Mouse (Mus musculus) heart, postnatal 36 days (tissue): ENCODE results near the gene Relt. TPM values are rescaled to one million over a fixed set of nuclear protein-coding genes. Genes with fewer than 3 reads are reported as not detected.
A peak's percentile ranks its signal among the peaks of the same experiment; 100 is the strongest.
"Not testable (repeated sequence)": the region's sequence is repeated elsewhere in the genome, so short reads cannot be mapped to it uniquely, and the experiment has no call there.

Source experiments
- DNase-seq, 2 experiments: peaks; one replicate each; pipeline ENCODE4 v3.0.0; 2021 to 2022
- intact Hi-C: fragments of 180-260 bp; cut with DNase I; formaldehyde crosslinking; loops from one replicate; pipeline ENCODE4 v1.15.1; 2025
- total RNA-seq, 2 experiments: library from RNA; stranded (reverse); gene quantifications; 2 replicates each; pipeline ENCODE4 v1.2.3; 2021

The Relt gene
- total RNA-seq, 2 experiments from 2014 or later: 2.1 to 3.1 TPM

DNA sequence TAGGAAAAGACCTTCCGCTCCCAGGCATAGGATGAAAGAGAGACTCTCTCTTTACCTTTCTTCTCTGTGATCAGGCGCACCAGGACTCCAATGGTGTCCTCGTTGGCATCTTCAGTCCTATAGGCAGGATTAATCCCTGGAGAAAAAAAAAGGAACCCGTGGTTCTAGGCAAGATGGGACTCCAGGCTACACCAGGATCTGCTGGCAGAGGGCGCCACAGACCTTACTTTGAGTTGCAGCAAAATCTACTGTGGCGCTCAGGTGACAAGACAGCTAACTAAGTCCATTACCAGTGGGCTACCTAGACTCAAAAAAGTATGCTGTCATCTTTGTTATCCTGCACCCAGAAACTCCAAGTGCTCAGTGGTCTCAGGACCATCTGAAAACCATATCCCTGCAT lies 14.5 kb downstream of the Relt start:
- peak; percentile 79 to 83 for DNase-seq
- intact Hi-C loops: loop anchor here (1.0 kb wide), 2 partner anchors 18 to 38 kb away; no protein-coding TSS in a partner anchor

DNA sequence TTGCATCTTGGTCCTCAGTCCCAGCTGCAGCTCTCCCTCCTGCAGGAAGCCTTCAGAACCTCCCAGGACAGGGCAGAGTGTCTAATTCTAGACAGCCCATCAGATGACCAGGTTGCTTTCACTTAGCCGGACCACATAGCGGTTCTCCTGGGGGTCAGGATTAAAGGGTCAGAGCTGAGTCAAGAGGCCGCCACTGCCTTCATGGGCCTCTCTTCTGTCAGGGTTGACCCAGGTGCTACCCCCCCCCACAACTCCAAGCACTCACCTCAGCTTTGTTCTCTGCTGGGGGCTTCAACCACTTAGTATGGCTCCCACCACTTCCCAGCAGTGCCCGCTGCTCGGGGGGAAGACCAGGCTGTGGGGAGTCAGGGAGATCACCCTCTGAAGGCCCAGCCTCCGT lies 16.1 kb downstream of the Relt start:
- intact Hi-C loops: no loop called here
- no peak for DNase-seq

DNA sequence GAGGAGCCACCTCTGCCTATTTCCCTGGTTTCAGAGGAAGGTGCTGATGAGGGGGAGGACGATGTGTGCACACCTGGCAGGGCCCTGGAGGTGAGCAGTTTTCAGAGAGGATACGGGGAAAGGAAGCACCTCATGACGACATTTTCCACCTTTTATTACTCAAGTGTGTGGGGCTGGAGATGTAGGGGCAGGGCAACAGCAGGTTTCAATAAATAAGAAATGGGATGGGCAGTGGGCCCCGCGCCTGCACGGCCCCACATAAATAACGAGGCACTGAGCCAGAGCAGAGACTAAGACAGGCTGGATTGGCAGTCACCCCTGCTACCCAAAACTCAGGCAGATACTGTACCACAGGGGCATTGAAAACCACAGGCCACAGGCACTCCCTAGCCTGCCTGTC lies 17.2 kb downstream of the Relt start:
- not testable (repeated sequence) for DNase-seq

DNA sequence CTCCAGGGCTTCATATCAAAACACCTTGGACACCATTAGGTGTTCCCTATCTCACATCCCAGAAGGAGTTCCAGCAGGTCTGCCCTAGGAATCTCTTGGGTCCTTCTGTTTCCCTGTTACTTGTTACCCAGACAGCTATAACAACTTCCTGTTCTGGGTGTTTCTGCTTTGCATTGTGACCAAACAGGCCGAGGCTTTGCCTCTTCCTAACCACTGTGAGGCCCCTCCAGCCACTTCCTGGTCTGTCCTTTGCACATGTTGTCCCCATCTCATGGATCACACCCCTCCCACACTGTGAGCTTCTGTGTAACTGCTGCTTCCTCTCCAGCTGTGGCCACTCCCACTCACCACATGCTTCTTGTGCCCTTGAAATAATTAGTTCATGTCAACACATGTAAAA lies 17.8 kb downstream of the Relt start:
- intact Hi-C loops: no loop called here
- peak; percentile 47 to 56 for DNase-seq

More for the DNA sequence above, 17.2 kb downstream of the Relt start:
- intact Hi-C loops: not testable (repeated sequence)

DNA sequence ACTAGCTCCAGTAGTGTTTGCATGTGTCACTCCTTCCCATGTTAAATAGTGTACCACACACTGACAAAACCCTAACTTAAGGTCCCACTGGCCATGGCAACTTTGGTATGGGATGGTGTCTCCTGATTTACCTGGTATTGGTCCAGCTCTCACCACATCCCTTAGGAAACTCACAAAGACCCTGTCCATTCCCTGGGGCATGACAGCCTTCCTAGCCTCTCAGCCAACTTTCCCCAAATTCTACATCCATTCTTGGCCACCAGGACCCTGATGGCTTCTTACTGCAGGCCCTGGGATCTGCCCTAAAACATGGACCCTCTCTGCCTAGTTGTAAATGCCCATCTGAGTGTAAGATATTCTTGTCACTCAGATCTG lies 18.2 kb downstream of the Relt start:
- DNase-seq: no peak
- intact Hi-C loops: no loop called here

DNA sequence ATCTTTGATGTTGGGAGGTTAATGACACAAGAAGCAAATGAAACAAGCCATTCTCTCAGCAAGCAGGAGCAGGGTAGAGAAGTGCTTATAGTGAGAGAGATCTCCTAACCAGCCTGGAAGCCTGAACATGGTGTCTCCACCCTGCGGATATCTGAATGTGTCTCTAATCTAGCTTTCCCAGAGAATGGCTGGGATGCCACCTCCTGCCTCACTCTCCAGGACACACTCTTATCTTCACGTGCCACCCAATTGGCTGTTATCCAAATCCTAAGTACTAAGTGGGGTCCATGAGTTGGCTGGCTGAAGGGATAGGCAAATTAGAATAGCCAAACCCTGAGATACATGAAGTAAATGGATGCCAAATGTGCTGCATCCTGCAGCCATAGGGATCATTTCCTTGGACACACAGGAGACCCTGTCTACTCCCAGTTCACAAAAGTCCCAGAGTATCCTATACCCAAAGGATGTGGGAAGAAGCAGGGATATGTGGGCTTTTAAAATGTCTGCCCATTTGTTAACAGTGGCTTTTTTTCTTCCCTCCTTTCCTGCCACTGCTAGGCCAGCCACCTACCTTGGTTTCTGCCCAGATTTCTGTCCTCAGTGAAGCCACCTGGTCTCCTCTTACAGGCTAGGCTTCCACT lies 18.7 kb downstream of the Relt start:
- DNase-seq: no peak
- intact Hi-C loops: no loop called here

DNA sequence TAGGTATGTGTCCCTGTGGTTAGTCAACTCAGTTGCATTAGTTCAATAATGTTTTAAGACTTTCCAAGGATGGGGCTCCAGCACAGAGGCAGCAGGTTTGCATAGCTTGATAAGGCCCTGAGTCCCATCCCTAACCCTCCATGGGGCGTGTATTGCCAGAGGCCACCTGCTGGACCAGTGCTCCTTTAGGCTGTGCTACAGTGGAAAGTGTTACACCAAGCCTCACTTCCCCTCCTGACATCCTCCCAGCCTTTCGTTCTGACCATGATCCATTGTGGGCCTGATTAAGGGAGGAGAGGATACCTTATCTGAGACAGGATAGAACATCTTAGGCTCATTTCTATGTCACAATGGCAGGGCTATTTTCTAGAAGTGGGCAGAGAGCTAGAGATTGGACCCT lies 19.4 kb downstream of the Relt start:
- DNase-seq: no peak
- intact Hi-C loops: no loop called here

DNA sequence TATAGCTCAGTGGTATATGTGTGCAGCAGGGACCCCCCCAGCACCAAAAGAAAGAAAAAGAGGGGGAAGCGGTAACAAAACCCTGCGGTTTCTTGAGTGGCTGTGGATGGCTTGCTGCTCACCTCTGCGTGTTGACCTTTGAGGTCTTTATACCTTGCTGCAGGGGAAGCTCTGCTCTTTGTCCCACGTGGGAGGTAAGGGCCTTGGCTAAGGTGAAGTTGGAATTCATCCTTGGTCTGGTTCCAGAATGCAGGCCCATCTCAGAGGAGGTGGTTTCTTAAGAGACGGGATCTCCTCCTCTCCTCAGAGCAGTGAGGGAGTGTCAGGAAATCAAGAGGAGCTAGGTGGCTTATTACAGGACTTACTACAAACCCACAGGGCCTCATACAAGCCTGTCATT lies 21.1 kb downstream of the Relt start:
- intact Hi-C loops: no loop called here
- no peak for DNase-seq

DNA sequence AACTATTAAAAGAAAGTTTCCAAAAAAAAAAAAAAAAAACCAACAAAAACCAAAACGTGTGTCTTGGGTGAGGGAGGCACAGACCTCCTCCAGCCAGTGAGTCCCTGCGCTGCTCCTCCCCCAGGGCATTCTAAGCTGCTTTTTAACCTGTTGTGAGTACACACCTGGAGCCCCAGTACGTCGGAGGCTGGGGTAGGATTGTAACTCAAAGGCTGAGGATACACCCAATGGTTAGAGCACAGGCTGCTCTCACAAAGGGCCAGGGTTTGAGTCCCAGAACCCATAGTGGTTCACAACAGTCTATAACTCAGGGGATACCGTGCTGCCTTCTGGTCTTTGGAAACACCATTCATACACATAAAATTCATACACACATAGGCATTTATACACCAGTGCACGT lies 21.6 kb downstream of the Relt start:
- DNase-seq: no peak
- intact Hi-C loops: no loop called here

DNA sequence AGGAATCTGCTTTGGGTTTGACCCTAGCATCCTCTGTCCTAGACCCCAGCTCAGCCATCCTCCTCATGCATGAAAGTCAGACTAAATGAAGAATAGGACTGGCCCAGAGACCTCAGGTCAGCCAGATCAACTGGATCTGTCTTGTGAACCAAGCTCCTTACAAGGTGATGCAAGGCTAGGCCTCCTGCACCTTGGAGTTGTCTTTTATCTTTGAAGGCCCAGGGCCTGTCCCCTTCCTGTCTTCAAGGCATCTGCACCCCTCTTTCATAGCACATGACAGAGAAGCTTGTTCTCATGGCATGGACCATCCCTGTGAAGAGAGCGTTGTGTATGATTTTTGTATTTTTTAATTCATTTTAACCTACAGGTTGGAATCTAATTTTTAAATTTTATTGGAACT lies 22.3 kb downstream of the Relt start:
- intact Hi-C loops: no loop called here

DNA sequence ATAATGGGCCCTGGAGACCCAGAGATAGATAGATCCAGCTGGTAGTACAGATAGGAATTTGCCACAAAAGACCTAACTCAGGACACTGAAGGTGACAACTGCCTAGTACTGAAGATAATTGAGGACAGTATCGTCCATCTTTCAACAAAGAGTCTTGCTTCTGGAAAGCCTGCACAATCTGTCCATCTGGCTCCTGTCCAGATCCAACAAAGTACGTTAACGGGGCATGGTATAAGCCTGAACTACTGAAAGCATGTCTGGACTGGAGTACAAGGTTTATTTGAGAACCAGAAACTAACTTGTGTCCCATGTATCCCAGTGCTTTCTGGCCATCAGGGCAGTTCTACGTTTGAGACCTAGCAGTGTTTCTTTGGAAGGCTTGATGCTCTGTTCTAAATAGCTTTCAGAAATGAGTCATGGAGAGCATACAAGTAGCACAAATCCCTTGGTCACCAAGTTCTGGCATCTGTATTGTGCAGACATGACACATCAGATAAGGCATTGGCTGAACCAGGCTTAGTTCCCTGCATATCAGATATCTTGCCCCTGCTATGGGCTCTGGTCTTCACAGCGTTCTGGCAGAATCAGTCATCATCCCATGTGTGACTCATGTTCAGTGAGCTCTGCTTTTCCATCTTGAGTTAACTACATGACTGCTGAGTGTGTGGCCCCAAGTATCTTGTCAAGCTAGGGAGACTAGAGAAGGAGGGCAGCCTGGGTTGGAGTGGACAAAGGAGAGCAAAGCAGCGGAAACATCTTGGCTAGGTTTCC lies 23.4 kb downstream of the Relt start:
- DNase-seq: no peak
- intact Hi-C loops: no loop called here

More for the DNA sequence above, 22.3 kb downstream of the Relt start:
- DNase-seq: no peak

DNA sequence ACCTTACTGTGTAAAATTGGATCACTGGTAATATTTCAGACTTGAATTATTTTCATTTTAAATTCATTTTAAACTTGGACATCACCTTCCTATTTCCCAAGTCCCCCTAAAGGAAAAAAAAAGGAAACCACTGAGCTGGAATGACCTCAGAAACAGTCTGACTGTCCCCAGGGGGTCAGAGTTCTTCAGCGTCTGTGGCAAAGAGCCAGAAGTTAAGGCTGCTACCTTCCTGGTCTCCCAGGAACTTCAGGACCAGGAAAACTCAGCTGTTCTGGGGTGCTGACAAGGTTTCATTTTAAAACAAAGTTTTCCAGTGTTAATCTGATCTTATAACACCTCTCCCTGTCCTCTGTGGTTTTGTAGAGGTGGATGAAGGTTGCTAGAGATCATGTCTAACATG lies 25.5 kb downstream of the Relt start:
- no peak for DNase-seq
- intact Hi-C loops: no loop called here

DNA sequence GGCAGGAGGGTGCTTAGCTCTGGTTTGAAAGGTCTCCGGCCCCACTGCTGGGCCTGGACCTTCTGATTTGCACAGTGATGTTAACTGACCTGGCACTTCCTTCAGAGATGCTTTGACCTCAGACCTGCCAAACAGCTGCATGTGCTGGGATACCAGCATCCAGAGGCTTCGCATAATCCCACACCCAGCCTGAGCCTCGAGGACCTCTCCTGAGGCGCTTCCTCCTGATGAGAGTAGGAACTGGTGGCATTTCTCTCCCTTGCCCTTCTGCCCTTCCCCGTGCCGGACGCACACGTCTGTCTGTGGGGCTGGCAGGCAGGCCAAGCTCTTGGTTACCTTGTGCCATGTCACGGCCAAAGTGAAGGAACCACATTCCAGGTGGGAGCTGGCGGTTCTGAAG lies 26.6 kb downstream of the Relt start:
- DNase-seq: no peak
- intact Hi-C loops: no loop called here

DNA sequence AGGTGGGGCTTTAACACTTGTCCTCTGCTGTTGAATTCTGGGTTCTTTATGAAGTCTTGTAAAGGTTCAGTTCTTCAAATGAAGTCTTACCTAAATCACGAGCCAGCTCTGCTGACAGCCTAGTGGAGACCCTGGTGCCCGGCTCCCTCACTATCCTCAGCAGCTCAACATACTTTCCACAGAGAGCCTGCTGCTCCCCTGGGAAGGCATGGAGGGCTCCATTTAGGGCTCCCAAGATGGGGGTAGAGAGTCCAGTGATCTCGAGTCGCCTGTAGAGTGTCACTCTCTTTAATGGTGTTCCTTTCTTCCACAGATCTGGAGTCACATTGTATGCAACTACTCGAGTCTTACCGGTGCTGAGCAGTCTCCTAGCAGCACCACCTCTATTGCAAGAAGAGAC lies 27.5 kb downstream of the Relt start:
- intact Hi-C loops: no loop called here

DNA sequence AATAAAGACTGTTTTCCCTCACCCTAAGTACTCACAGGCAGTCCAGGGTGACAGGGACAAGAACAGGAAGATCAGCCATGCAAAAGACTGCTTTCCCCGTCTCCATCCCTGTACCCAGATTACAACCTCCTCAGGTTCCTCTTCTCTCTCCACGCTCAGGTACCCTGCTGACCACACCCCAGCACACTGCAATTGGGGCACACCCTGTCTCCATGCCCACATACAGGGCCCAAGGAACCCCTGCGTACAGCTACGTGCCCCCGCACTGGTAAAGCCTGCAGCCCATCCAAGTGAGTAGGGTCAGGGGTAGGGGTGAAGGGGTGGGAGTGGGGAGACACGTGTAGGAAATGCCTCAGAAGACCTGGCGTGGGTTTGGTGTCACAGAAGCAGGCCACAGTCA lies 28.1 kb downstream of the Relt start:
- intact Hi-C loops: no loop called here
- no peak for DNase-seq

More for the DNA sequence above, 27.5 kb downstream of the Relt start:
- no peak for DNase-seq

DNA sequence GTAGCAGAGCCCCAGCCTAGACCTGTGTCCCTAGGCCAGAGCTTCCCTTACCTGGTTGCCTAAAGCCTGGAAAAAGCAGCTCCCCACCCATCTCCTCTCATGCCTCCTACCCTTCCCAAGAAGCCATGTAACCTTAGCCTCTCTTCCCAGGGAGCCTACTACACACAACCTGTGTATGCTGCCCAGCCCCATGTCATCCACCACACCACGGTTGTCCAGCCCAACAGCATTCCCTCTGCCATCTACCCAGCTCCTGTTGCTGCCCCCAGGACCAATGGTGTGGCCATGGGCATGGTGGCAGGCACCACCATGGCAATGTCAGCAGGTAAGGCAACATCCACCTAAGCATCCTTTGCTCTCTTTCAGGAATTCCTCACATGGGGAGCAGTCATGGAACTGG lies 29.4 kb downstream of the Relt start:
- intact Hi-C loops: no loop called here
- DNase-seq: no peak

DNA sequence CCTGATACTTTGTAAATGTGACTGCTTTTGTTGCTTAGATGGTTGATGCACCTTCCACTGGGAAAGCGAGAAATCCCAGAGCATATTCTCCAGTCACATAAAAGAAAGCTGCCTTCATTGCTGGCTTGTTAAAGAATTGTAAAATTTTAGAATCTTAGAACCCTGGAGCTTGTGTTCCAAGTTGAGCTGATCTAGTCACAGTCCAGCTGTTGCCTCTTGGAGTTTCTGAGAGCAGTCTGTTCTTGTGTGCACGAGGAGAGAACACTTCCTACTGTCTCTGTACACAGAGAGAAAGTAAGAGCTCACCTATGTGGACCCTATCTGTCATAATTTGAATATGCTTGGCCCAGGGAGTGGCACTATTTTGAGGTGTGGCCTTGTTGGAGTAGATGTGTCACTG lies 34.7 kb downstream of the Relt start:
- intact Hi-C loops: loop anchor here (10.0 kb wide), 1 partner anchor 304 kb away; no protein-coding TSS in a partner anchor
- DNase-seq: no peak

DNA sequence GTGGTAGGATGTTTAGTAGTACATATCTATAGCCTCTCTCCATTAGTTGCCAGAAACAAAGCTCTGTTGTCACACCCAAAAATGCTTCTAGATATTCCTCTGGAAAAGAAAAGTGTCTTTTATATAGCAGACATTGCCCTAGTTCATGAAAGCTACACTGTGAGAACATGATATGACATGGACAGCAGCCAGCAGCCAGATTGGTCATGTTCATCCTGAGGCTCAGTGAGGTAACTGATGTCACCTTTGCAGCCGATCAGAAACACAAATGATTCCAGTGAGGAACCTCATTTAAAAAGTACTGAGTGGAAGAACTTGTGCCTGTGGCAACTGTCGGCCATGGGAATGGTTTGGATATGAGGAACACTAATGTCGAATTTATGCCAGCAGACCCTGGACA lies 38.6 kb downstream of the Relt start:
- DNase-seq: no peak
- intact Hi-C loops: loop anchor here (10.0 kb wide), 1 partner anchor 300 kb away; no protein-coding TSS in a partner anchor

DNA sequence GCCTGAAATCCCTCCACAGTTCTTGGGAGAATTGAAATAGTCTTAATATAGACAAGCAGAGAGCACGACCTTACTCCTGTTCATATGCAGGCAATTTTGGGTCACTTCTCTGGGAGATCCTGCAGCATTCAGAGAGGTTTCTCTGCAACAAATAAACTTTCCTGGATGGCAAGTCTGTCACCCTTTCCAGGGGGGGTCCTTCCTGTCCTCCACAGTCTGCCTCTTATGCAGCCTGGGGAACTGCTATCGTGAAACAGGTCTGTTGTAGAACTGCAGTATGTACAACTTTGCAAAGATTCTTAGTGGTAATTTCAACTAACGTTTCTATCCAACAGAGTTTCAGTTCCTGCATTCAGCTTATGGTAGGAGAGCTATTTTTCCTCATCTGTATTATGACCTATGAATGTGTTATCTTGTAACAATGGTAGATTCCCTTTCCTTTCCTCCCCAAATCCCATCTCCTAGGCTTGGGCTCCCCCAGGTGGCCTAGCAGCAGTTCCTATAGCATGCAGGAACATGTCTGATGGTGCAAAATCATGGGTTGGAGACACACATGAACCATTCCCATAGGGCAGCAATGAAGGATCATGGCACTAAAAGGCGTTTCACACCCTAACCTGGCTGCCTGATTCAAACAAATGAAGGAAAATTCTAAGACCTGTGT lies 44.7 kb downstream of the Relt start:
- peak; percentile 24 to 35 for DNase-seq
- intact Hi-C loops: loop anchor here (1.0 kb wide), 1 partner anchor 133 kb away; no protein-coding TSS in a partner anchor

DNA sequence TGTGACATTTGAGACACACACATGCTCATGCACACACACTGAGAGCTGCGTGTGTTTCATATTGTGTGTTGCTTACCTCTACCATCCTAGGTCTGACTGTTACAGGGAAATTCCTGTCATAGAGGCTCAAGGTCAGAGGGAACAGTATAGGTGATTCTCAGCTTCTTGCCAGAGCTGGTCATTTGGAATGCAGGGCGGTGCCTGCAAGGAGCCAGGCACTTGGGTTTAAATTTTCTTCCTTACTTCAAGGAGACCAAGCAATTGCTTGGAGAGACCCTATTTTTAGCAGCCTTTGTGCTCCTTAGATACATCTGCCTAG lies 45.8 kb downstream of the Relt start:
- DNase-seq: no peak
- intact Hi-C loops: no loop called here

DNA sequence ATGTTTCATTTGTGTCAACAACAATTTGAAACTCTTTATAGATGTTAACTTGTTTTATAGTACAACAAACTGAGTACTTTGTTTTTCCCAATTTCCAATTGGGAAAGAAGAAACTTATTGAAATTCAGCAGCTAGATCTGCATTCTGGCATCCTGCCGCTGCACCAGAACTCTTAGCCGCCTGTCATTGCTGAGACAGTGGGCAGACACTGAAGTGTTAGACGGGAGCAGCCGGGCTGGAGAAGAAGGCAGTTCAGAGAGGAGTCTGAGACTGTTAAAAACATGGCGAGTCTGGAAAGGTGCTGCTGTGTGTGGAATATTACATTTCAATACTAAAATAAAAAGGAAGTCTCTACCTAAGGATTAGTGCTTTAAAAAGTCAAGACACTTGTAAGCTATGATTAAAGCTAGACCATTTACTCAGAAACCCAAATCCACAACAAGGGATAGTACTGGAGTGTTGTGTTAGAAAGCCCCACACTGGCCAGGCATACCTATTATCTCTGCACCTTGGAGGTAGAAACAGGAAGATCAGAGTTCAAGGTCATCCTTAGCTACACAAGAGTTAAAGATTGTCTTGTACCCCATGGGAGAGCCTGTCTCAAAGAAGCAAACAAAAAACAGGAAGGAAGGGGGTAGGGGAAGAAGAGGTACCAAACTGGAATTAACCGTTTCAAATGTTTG lies 46.3 kb downstream of the Relt start:
- intact Hi-C loops: no loop called here
- DNase-seq: no peak
